Mouse (Mus musculus) heart, adult 11 months (tissue): ENCODE results near the gene Abhd4.
A peak's percentile ranks its signal among the peaks of the same experiment; 100 is the strongest.
"Not testable (repeated sequence)": the region's sequence is repeated elsewhere in the genome, so short reads cannot be mapped to it uniquely, and the experiment has no call there.

Experiments used
- DNase-seq: peaks from one replicate; pipeline ENCODE4 v3.0.0; 2022

Gene Abhd4

GRCm38 (mm10) chr14:54223315-54224063 lies 30.5 kb upstream of the Abhd4 start:
- no peak for DNase-seq

DNA sequence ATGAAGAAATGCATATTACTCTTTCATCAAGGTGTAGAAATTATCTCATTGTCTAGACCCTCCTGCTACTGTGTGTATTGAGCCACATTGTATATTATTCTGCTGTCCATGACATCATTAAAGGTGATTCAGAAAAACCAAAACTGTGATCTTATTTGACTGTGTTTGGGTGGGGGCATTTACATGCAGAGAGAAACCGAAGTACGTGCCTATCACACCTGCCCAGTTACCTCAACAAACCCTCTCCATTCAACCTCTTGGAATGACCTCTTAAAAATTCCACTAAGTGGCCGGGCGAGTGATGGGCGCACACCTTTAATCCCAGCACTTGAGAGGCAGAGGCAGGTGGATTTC lies 29.9 kb upstream of the Abhd4 start:
- DNase-seq = no peak

- DNase-seq = peak; percentile 94
Observed at GRCm38 (mm10) chr14:54224484-54225467, 29.2 kb upstream of the Abhd4 start.

DNA sequence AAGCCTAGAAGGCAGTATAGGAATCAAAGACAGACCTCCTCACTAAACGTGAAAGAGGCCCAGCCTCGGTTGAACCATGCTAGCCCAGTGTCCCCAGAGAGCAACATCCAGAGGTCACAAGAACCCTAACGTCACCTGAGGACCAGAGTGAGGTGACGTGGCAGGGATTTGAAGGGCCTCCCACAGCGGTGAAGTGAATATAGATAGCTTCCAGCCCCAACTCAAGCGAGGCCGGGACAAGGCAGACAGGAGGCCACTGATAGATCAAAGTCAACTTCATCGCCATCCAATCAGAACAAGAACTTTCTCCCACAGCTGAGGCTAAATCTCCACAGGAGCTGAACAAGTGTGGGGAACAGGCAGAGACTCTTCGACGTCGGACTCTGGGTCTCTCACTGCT lies 28.3 kb upstream of the Abhd4 start:
- DNase-seq = no peak

DNA sequence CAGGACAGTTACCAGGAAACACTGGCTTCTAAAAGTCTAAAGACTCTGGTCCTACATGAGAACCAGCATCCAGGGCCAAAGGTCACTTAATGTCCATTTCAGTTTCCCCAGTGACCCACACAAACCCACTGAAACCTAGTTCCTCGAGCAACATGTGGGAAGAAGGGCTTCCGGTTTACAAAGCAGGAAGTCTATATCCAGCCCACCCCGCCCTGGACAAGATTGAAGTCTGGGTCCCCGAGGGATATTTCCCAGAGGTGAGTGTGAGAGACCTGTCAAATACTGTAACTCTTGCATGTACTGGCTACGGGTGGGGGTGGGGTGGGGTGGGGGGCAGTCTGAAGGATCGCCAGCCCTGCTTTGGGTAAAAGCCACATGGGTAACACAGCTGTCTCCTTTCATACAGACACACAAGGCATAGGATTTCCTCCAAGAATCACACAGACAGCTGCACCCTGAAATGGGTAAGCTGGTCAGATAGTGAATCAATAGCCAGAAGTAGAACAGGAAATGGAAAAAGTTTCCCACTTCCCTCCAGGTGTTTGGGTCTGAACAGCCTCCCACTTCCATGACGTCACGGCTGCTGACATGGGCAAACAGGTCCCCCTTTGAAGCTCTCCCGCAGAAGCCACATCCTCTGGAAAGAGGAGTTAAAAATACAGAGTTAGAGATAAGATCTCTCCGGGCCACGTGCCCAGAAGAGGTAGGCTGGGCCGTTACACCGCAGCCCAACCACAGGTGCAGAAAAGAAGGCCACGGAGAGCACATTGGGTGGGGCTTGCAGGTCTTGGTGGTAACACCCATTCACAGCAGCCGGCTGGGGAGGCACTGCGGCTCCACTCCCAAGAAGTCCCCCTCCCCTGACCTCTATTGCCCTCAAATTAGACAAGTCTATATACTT lies 26.8 kb upstream of the Abhd4 start:
- DNase-seq = peak; percentile 97

DNA sequence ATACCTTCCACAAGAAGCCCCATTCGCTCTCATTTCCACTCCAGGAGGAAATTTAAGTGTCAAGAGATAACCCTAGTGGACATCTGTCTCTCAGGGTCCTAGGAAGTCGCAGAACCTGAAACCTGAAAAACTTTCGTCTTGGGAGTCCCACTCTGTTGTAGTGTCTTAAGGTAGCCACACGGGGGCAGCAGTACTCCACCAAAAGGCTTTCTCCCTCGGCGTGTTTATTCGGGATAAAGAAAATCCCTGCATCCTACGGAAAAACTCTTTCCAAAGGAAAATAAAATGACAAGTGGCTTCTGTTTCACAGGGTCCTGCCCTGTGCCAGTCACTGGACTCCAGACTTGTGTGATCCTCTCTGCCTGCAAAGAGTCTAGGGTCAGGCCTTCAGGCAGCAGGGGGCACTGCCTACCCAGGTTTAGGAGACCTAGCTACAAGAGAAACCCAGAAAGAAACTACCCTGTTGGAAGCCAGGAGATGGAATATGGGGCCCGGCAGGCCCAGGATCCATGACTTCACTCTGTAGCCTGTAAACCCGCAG lies 26.0 kb upstream of the Abhd4 start:
- DNase-seq = peak; percentile 96

- DNase-seq = no peak
Observed at GRCm38 (mm10) chr14:54228501-54228900, 25.5 kb upstream of the Abhd4 start.

- no peak for DNase-seq
Observed at GRCm38 (mm10) chr14:54228933-54229713, 24.9 kb upstream of the Abhd4 start.

GRCm38 (mm10) chr14:54229849-54230248 lies 24.1 kb upstream of the Abhd4 start:
- not testable (repeated sequence) for DNase-seq

- DNase-seq = no peak
Observed at GRCm38 (mm10) chr14:54230638-54231150, 23.3 kb upstream of the Abhd4 start.

DNA sequence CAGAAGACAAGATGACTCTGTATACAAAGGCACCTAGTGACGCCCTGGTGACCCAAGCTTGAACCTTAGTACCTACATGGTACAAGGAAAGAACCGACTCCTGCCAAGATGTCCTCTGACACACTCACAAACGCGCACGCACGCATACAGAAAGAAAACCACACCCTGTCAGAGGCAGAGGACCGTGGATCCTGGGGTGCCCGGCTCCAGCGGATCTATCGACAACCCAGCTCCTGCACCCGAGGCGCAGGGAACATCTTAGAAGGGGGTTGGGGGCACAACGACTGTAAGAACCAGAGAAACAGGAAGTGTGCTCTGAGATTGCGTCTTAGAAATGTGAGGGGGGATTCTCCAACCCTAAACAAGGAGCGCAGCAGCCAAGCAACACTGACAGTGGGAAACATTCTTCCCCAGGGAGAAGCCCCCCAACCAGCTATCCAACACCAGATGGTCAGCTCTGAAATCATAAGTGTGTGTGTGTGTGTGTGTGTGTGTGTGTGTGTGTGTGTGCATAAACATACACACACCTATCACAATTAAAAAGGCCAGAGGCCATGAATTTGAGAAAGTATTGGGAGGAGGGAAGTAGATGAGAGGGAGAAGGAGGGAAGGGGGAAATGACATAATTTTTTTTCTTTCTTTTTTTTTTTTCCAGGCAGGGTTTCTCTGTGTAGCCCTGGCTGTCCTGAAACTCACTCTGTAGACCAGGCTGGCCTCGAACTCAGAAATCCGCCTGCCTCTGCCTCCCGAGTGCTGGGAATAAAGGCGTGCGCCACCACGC lies 22.6 kb upstream of the Abhd4 start:
- DNase-seq = no peak

DNA sequence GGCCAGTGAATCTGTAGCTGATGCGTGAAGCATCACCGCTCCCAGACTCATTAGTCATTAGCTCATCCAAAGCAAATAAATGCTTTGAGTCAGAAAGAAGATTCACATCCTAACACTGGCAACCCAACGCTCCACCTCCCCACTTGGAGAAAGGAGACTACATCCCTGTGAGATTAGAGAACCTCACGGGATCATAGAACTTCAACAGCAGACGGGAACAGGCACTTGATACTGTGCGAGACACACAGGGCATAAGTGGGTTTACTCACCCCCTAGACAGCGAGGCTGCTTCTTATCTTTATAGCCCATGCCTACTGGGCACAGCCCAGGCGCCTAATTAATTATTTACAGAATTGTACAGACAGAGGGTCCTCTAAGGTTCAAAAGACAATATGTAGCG lies 21.8 kb upstream of the Abhd4 start:
- DNase-seq = no peak

DNA sequence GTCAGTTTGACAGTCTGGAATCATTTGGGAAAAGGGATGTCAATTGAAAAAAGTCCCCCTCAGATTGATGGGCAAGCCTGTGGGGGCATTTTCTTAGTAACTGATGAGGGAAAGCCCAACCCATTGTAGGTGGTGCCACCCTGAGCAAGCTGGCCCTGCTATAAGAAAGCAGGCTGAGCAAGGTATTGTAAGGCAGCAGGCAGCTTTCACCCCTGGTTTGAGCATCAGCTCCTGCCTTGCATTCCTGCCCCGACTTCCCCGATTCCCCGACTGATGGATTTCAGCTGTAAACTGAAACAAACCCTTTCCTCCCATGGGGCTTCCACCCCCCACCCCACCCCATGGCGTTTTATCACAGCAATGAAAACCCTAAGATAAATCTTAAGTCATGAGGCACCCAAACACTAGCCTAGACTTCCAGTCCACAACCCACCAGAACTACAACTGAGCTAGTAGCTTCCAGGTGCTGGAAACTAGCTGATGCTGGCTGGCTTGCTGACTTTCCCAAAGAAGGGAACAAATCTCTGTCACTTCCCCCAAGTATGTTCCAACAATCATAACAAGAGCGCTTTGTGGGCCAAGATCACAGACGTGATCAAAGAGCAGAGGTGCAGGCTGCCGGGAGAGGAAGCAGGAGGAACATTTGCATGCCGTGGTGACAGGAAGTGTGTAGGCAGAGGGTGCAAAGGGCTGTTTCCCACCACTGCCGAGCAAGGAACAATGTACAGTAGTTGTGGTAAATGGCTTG lies 21.0 kb upstream of the Abhd4 start:
- DNase-seq = peak; percentile 98

- no peak for DNase-seq
Observed at GRCm38 (mm10) chr14:54233559-54234143, 20.3 kb upstream of the Abhd4 start.

- peak; percentile 87 for DNase-seq
Observed at GRCm38 (mm10) chr14:54234231-54235040, 19.6 kb upstream of the Abhd4 start.

- DNase-seq = no peak
Observed at GRCm38 (mm10) chr14:54235825-54236540, 18.0 kb upstream of the Abhd4 start.

DNA sequence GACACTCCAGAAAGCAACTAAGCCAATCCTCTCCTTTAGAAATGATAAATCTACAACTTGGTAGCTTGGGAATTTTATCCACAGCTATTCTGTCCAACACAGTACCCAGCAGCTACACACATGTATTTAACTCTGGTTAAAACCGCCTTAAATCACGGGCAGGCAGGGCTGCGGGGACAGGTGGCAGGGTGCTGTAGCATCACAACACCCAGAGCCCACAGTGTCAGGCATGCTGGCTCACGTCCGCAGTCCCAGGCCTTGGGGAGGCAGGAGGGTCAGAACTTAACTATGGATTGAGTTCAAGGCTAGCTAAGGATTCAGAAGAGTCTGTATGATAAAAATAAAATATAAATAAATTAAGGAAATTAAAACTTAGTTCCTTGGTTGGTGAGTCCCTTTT lies 17.1 kb upstream of the Abhd4 start:
- DNase-seq = no peak
